Mouse (Mus musculus): ENCODE data around the gene Myof. TPM values are rescaled to one million over a fixed set of nuclear protein-coding genes. Genes with fewer than 3 reads are reported as not detected.

Myof gene
- total and polyA plus RNA-seq, 3 experiments = 3.6 to 65.2 (median 26.3) TPM

- DNase-seq = peak; percentile 59
Observed at GRCm38 (mm10) chr19:38042261-38042722, 1.1 kb downstream of the Myof start.

GRCm38 (mm10) chr19:38038267-38038666 lies 5.1 kb downstream of the Myof start:
- DNase-seq = no peak

DNA sequence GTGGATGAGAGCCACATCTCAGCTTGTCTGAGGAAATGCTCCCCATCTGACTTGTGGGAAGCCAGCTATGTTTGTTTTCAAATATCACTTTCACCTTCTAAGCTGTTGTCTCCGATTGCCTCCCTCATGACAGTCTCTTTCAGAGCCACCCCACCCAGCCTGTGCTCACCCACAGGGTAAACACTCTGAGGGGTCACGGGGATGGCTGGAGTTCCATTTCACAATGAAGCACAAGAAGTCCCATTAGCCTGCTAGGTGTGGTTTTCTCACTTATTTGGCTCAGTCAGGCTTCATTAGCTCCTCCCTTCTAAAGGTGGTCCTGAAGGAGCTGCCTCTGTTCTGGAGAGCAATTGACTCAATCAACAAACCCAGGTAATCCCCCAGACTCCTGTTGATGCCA lies 7.6 kb downstream of the Myof start:
- no peak for DNase-seq

DNA sequence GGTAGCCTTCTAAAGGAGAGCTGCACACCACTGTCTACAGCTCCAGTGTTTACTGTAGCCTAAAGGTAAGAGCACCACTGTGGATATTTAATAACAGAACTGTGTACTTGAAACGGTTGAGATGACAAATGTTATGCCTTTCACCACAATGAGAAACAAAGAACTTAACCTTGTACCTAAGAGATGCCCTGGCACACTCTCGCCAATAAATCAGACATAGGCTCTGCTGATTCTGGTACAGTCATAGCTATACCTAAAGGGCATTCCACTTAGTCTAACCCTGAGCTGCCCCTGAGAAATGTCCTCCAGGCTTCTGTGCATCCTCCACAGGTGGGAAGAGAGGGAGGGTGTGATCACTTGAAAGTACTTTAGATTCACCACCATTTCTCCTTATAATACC lies 8.7 kb downstream of the Myof start:
- DNase-seq = peak; percentile 55

DNA sequence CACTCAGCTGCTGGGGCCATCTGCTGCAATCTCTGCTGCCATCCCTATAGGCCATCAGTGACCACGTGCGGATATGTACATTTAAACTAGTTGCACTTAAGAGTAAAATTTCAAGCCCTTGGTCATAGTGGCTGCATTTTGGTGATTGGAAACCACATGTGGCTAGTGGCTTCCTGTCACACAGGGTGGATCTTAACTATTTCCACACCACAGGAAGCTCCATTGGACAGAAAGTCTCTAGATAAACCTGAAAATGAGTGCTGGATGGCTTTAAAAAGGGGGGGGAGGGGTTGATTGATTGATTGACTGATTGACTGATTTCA lies 9.7 kb downstream of the Myof start:
- DNase-seq = no peak

GRCm38 (mm10) chr19:38032993-38033734 lies 10.2 kb downstream of the Myof start:
- DNase-seq = peak; percentile 37

GRCm38 (mm10) chr19:38031144-38031543 lies 12.2 kb downstream of the Myof start:
- DNase-seq = no peak

DNA sequence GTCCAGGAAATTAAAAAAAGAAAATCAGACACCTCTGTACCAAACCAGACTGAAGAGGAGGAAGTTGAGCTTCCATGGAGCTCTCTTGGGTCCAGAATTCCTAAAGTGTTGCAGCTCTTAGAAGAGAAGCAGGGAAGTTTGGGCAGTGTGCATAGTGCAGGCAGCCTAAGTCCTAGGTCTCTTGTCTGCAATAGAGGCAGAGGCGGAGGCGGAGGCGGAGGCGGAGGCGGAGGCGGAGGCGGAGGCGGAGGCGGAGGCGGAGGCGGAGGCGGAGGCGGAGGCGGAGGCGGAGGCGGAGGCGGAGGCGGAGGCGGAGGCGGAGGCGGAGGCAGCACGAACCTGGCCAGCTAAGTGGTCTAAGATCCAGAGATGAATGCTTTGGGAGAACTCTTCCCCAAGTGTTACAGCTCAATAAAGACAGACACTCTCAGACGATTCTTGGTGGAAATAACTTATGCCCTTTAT lies 12.7 kb downstream of the Myof start:
- DNase-seq = peak; percentile 82

DNA sequence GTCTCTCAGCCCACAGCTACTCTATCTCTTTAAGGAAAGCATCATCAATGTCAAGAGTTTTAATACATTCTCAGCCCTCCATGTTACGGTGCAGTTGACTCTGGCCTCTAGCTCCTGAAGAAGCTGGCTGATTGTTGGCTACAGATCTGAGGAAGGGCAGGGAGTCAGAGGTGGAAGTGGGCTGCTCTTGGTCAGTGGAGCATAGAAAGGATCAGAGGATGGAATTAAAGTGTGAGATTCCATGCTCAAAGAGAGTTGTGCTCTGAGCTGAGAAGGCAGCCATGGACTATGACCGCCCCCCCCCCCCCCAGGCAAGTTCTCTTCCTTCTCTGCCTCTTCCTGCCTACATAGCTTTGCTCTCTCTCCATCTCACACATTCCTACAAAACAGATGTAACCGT lies 13.5 kb downstream of the Myof start:
- DNase-seq = no peak

GRCm38 (mm10) chr19:38029292-38029691 lies 14.1 kb downstream of the Myof start:
- no peak for DNase-seq

GRCm38 (mm10) chr19:38027881-38028521 lies 15.4 kb downstream of the Myof start:
- DNase-seq = peak; percentile 35

DNA sequence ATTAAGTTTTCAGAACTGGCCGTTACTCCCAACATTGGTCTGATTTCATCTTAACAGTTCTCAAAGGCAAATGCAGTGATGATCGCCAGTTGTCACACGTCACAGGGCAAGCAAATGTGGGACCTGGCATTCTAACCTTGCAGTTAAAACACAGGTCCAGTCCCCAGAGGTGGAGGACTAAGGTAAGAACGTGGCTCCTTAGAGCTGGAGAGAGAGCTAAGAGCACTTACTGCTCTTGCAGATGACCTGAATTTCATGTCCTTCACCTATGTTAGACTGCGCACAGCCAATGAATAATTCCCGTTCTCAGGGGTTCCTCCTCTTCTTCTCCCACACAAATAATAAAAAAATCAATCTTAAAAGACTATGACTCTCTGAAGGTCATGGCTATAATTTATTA lies 16.0 kb downstream of the Myof start:
- no peak for DNase-seq

- DNase-seq = no peak
Observed at GRCm38 (mm10) chr19:38026211-38026624, 17.2 kb downstream of the Myof start.

DNA sequence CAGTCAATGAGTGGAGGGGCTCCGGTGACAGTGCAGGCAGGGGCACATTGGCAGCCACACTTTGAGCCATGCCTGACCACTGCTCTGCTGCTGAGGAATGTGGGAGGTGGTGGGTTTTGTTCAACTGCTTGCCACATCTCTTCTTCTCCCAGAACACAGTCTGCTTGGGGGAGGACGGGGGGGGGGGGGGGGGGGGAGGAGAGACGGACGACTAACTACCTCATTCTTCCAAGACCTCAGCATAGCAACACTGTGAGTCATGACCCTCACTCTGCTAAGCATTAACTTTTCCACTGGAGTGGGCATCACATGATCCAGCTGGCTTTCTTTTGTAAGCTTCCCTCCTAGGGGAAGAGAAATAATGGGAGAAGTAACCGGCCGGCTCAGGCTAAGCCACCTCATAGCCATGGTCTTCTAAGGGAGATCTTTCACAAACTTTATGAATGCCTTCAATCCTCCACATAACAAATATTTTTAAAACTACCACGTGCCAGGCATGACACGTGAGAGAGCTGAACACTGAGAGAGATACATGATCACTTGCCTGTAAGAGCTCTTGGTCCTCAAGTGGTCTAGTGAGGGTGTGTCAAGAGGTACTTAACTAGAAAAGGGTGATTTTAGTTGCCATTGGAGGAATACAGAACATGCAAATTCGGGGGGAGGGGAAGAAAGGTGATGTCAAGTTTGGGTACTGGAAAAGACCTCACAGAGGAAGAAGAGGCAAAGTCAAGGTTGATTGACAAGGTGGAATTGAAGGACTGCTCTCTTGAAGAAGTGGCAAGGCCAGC lies 17.9 kb downstream of the Myof start:
- peak; percentile 58 for DNase-seq

DNA sequence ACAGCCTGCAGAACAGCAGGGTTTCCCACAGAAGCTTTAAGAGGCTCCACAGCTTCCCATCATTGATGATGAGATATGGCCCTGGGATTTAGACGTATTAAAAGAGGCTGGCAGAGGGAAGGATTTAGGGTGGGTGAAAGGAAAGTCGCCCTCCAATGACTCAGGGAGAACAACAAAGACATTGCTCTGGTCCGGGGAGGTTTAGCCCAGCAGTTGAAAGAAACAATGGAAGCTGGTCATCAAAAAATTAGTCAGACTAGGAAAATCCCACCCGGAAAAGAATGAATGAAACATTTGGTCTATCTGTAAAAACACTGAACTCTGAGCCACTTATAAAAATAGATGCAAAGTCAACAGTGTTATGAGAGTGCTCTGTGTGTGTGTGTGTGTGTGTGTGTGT lies 19.8 kb downstream of the Myof start:
- no peak for DNase-seq

DNA sequence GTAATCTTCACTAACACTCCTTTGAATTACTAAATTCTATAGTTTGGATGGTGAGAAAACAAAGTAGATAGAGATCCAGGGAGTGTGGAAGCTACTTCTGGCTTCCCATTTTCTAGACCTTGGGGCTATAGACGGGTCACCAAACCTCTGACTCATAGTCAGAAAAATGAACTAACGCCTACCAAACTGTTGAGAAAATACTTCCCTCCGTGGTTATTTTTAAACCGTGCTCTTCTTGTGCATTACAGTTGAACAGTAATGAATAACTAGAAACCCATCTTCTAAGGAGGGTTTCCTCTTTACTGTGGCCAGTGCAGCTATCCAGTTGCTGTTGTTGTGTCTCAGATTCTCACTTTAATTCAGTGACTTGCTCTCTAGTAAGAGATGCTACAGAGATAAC lies 20.7 kb downstream of the Myof start:
- no peak for DNase-seq

DNA sequence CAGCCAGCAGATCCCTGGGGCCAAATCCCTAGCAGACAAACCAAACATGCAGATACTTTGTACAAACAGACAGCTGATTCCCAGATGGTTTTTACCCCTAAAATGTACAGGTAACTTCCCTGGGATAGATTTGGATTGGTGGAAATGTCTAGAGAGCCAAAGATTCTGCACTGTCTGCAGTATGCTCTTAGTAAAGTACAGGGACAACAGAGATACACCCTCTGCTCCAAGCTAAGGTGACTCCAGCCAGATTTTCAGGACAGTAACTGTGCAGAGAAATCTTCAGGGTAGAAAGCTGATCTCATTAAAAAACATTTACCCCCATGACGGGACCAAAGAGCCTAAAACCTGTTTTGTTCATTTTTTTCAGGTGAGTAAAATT lies 27.5 kb downstream of the Myof start:
- no peak for DNase-seq

GRCm38 (mm10) chr19:38015180-38015872 lies 28.1 kb downstream of the Myof start:
- peak; percentile 85 for DNase-seq

DNA sequence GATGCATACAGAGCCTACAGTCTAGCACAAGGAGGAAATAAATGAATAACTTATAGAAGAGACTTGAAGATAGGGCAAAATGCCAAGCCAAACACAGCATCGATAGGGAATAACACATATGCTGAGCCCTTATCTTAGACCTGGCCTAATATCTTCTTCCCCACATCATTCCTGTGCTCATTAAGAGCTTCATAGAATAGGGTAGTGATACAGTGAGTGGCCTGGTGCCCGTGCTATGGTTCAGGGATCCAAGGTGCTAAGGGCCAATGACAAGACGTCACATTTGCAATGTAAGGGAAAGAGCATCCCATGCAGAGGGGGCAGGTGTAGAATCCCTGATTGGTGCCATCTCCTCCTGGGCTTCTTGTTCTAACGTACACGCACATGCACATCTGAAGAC lies 28.9 kb downstream of the Myof start:
- no peak for DNase-seq

GRCm38 (mm10) chr19:38011379-38011778 lies 32.0 kb downstream of the Myof start:
- DNase-seq = no peak

- DNase-seq = no peak
Observed at GRCm38 (mm10) chr19:38004809-38005380, 38.5 kb downstream of the Myof start.
